Mouse (Mus musculus) kidney, adult 18-20 months (tissue): ENCODE measurements around the gene 4930469K13Rik.
A peak's percentile ranks its signal among the peaks of the same experiment; 100 is the strongest.

Experiments
- DNase-seq: peaks from one replicate; pipeline ENCODE4 v3.0.0; 2021

The 4930469K13Rik gene

GRCm38 (mm10) chr11:34078581-34078980, 19.8 kb downstream of the 4930469K13Rik start:
- no peak for DNase-seq

GRCm38 (mm10) chr11:34077870-34078269, 20.5 kb downstream of the 4930469K13Rik start:
- no peak for DNase-seq

GRCm38 (mm10) chr11:34073776-34074175, 24.6 kb downstream of the 4930469K13Rik start:
- DNase-seq: peak; percentile 41

- no peak for DNase-seq
Measured at GRCm38 (mm10) chr11:34072309-34072708, 26.0 kb downstream of the 4930469K13Rik start.

GRCm38 (mm10) chr11:34070596-34070995, 27.8 kb downstream of the 4930469K13Rik start:
- no peak for DNase-seq

- DNase-seq: no peak
Measured at GRCm38 (mm10) chr11:34063702-34064485, 34.5 kb downstream of the 4930469K13Rik start.

GRCm38 (mm10) chr11:34063257-34063656, 35.1 kb downstream of the 4930469K13Rik start:
- no peak for DNase-seq

GRCm38 (mm10) chr11:34061740-34062139, 36.6 kb downstream of the 4930469K13Rik start:
- DNase-seq: no peak

GRCm38 (mm10) chr11:34058960-34059359, 39.4 kb downstream of the 4930469K13Rik start:
- DNase-seq: no peak

- no peak for DNase-seq
Measured at GRCm38 (mm10) chr11:34058332-34058731, 40.0 kb downstream of the 4930469K13Rik start.

- no peak for DNase-seq
Measured at GRCm38 (mm10) chr11:34056715-34057114, 41.6 kb downstream of the 4930469K13Rik start.

- DNase-seq: no peak
Measured at GRCm38 (mm10) chr11:34054031-34054727, 44.2 kb downstream of the 4930469K13Rik start.

- no peak for DNase-seq
Measured at GRCm38 (mm10) chr11:34053031-34053818, 45.1 kb downstream of the 4930469K13Rik start.

- no peak for DNase-seq
Measured at GRCm38 (mm10) chr11:34050643-34051042, 47.7 kb downstream of the 4930469K13Rik start.

GRCm38 (mm10) chr11:34050063-34050462, 48.3 kb downstream of the 4930469K13Rik start:
- DNase-seq: no peak

GRCm38 (mm10) chr11:34049125-34049379, 49.3 kb downstream of the 4930469K13Rik start:
- DNase-seq: no peak

- no peak for DNase-seq
Measured at GRCm38 (mm10) chr11:34048375-34049124, 49.8 kb downstream of the 4930469K13Rik start.

- DNase-seq: no peak
Measured at GRCm38 (mm10) chr11:34047542-34047937, 50.8 kb downstream of the 4930469K13Rik start.

- DNase-seq: no peak
Measured at GRCm38 (mm10) chr11:34046767-34047541, 51.4 kb downstream of the 4930469K13Rik start, which contains the start of gene Lcp2. TSS of gene Lcp2 (plus strand) at chr11:34046920.

- DNase-seq: no peak
Measured at GRCm38 (mm10) chr11:34042808-34043207, 55.5 kb downstream of the 4930469K13Rik start.

- no peak for DNase-seq
Measured at GRCm38 (mm10) chr11:34040061-34040460, 58.3 kb downstream of the 4930469K13Rik start.
